Mouse (Mus musculus) ES-Bruce4 (cell line): ENCODE data around the gene Kctd5.

Experiments used
- CTCF ChIP-seq: IDR thresholded peaks from one replicate; pipeline ENCODE4 v1.8.1; 2011; ENCODE audit warnings: low read depth, low read length
- EP300 ChIP-seq: IDR thresholded peaks from 2 replicates; pipeline ENCODE4 v1.6.1; 2011; ENCODE audit warnings: low read depth, low read length; ENCODE audit not compliant: insufficient read depth
- POLR2A ChIP-seq: IDR thresholded peaks from one replicate; pipeline ENCODE4 v1.8.1; 2011; ENCODE audit warnings: low read length; ENCODE audit not compliant: insufficient read depth

- no peak for TF ChIP-seq CTCF
- TF ChIP-seq POLR2A = no peak
- TF ChIP-seq EP300 = peak; percentile 32; the same call in 1 of the 2 replicates
Observed at GRCm38 (mm10) chr17:24037360-24037759, 35.9 kb downstream of the Kctd5 start.
